Mouse (Mus musculus) limb, embryonic 15.5 days (tissue): ENCODE measurements around the gene Upk3a. TPM values are rescaled to one million over a fixed set of nuclear protein-coding genes. Genes with fewer than 3 reads are reported as not detected.

ENCODE experiments used
- ATAC-seq: fragments of 200-750 bp; cut with Nextera tagmentation; 2 replicates; pipeline ENCODE4 v1.8.0; 2017; ENCODE audit warnings: low read depth, moderate TSS enrichment; ENCODE audit not compliant: insufficient number of reproducible peaks, low FRiP score, low TSS enrichment
- H3K27ac ChIP-seq: fragments of 300-500 bp; sonication (generic); 2 replicates; pipeline ENCODE4 v1.5.1; 2015; ENCODE audit warnings: moderate library complexity, mild to moderate bottlenecking, inconsistent platforms
- H3K27me3 ChIP-seq: fragments of 300-500 bp; sonication (generic); 2 replicates; pipeline ENCODE4 v1.6.1; 2015; ENCODE audit warnings: inconsistent platforms
- H3K36me3 ChIP-seq: fragments of 300-500 bp; sonication (generic); 2 replicates; pipeline ENCODE4 v1.6.1; 2015; ENCODE audit warnings: inconsistent platforms
- H3K4me1 ChIP-seq: fragments of 300-500 bp; sonication (generic); 2 replicates; pipeline ENCODE4 v1.6.1; 2015; ENCODE audit warnings: inconsistent platforms
- H3K4me2 ChIP-seq: fragments of 300-500 bp; sonication (generic); 2 replicates; pipeline ENCODE4 v1.6.1; 2015; ENCODE audit warnings: mild to moderate bottlenecking, inconsistent platforms
- H3K4me3 ChIP-seq: fragments of 300-500 bp; sonication (generic); 2 replicates; pipeline ENCODE4 v1.5.1; 2015; ENCODE audit warnings: mild to moderate bottlenecking, inconsistent platforms
- H3K9ac ChIP-seq: fragments of 300-500 bp; sonication (generic); 2 replicates; pipeline ENCODE4 v1.6.1; 2015; ENCODE audit warnings: inconsistent platforms
- H3K9me3 ChIP-seq: fragments of 300-500 bp; sonication (generic); 2 replicates; pipeline ENCODE4 v1.6.1; 2016; ENCODE audit warnings: inconsistent platforms
- WGBS: fragments of 180-500 bp; shearing (Covaris S2); methylation state at CpG from one replicate; pipeline ENCODE4 v1.1.7; 2015; 5-methylcytosine and 5-hydroxymethylcytosine counted together
- polyA plus RNA-seq: library from polyadenylated mRNA; unstranded; fragments of >200 nt; fragmentation: Nextera tagmentation; extraction: Ambion mirVana; gene quantifications from 2 replicates; pipeline ENCODE4 v1.2.1, GENCODE M21; 2015

The Upk3a gene
- polyA plus RNA-seq, 1 experiment from 2014 or later = 0.14 TPM

GRCm38 (mm10) chr15:84987020-84987815 lies 29.7 kb upstream of the Upk3a start:
- no peaks in the 10 kb centered on the region for H3K9me3 ChIP-seq
- peak; percentile 20 for ATAC-seq
- peak overlapping the region; percentile 81 for H3K4me2 ChIP-seq
- H3K4me1 ChIP-seq = peaks cover 43% of the 10 kb centered on the region
- under 1% methylated on average over 46 of the region's 53 CpGs for WGBS
- H3K4me3 ChIP-seq = peak overlapping the region; percentile 74
- peak overlapping the region; percentile 71 for H3K27ac ChIP-seq
- no peaks in the 10 kb centered on the region for H3K36me3 ChIP-seq
- peak overlapping the region; percentile 95 for H3K9ac ChIP-seq
- H3K27me3 ChIP-seq = 0 out of 2 replicates have a peak, but pooled peaks cover 4% of the 10 kb centered on the region

GRCm38 (mm10) chr15:84987874-84988825 lies 28.8 kb upstream of the Upk3a start, which contains the start of gene 5031439G07Rik:
Gene 5031439G07Rik (minus strand): TSS chr15:84988551.
- peak; percentile 93 for ATAC-seq
- Histone ChIP-seq H3K9ac (peak within 1 kb of the TSS; percentile 95), H3K27ac (peak within 1 kb of the TSS; percentile 76), H3K4me3 (peak within 1 kb of the TSS; percentile 74), H3K36me3 (no peaks in the 10 kb centered on the region), H3K4me2 (peak within 1 kb of the TSS; percentile 81), H3K9me3 (no peaks in the 10 kb centered on the region), H3K4me1 (peaks cover 38% of the 10 kb centered on the region), H3K27me3 (0 out of 2 replicates have a peak, but pooled peaks cover 4% of the 10 kb centered on the region)
- under 1% methylated on average over 58 of the region's 59 CpGs for WGBS

GRCm38 (mm10) chr15:84989098-84989497 lies 27.8 kb upstream of the Upk3a start:
- no peak overlapping the region for H3K27ac ChIP-seq
- no peak for ATAC-seq
- no peaks in the 10 kb centered on the region for H3K36me3 ChIP-seq
- no peak overlapping the region for H3K9ac ChIP-seq
- H3K9me3 ChIP-seq = no peaks in the 10 kb centered on the region
- no peak overlapping the region for H3K4me3 ChIP-seq
- H3K27me3 ChIP-seq = 0 out of 2 replicates have a peak, but pooled peaks cover 4% of the 10 kb centered on the region
- H3K4me2 ChIP-seq = no peak overlapping the region
- WGBS = 70% methylated on average over 3 of the region's 3 CpGs
- H3K4me1 ChIP-seq = peaks cover 30% of the 10 kb centered on the region

GRCm38 (mm10) chr15:84989771-84990170 lies 27.2 kb upstream of the Upk3a start:
- no peaks in the 10 kb centered on the region for H3K36me3 ChIP-seq
- no peak overlapping the region for H3K27ac ChIP-seq
- H3K4me1 ChIP-seq = peaks cover 35% of the 10 kb centered on the region
- H3K9ac ChIP-seq = no peak overlapping the region
- ATAC-seq = no peak
- no peak overlapping the region for H3K4me2 ChIP-seq
- no peak overlapping the region for H3K4me3 ChIP-seq
- 0 out of 2 replicates have a peak, but pooled peaks cover 4% of the 10 kb centered on the region for H3K27me3 ChIP-seq
- H3K9me3 ChIP-seq = no peaks in the 10 kb centered on the region
- 70% methylated on average over 7 of the region's 7 CpGs for WGBS

- 20% methylated on average over 6 of the region's 6 CpGs for WGBS
These were observed 22.4 kb upstream of the Upk3a start for GRCm38 (mm10) chr15:84994498-84994897.

GRCm38 (mm10) chr15:84995041-84995440 lies 21.9 kb upstream of the Upk3a start:
- Histone ChIP-seq H3K4me3 (no peak overlapping the region), H3K27ac (no peak overlapping the region), H3K4me2 (no peak overlapping the region), H3K36me3 (no peaks in the 10 kb centered on the region), H3K9ac (no peak overlapping the region), H3K9me3 (no peaks in the 10 kb centered on the region), H3K4me1 (peaks cover 9% of the 10 kb centered on the region; the same call in 1 of the 2 replicates), H3K27me3 (0 out of 2 replicates have a peak, but pooled peaks cover 4% of the 10 kb centered on the region)
- ATAC-seq = no peak
- 31% methylated on average over 6 of the region's 6 CpGs for WGBS

More at GRCm38 (mm10) chr15:84994498-84994897, 22.4 kb upstream of the Upk3a start:
- Histone ChIP-seq H3K9me3 (no peaks in the 10 kb centered on the region), H3K36me3 (no peaks in the 10 kb centered on the region), H3K4me2 (no peak overlapping the region), H3K9ac (no peak overlapping the region), H3K4me3 (no peak overlapping the region), H3K4me1 (peaks cover 9% of the 10 kb centered on the region; the same call in 1 of the 2 replicates), H3K27ac (no peak overlapping the region), H3K27me3 (0 out of 2 replicates have a peak, but pooled peaks cover 4% of the 10 kb centered on the region)
- ATAC-seq = no peak

GRCm38 (mm10) chr15:84995967-84996366 lies 21.0 kb upstream of the Upk3a start:
- no peak overlapping the region for H3K9ac ChIP-seq
- no peaks in the 10 kb centered on the region for H3K9me3 ChIP-seq
- H3K4me1 ChIP-seq = peaks cover 9% of the 10 kb centered on the region; the same call in 1 of the 2 replicates
- no peaks in the 10 kb centered on the region for H3K36me3 ChIP-seq
- H3K4me2 ChIP-seq = no peak overlapping the region
- ATAC-seq = no peak
- 0 out of 2 replicates have a peak, but pooled peaks cover 4% of the 10 kb centered on the region for H3K27me3 ChIP-seq
- WGBS = 23% methylated on average over 1 of the region's 1 CpGs
- H3K4me3 ChIP-seq = no peak overlapping the region
- no peak overlapping the region for H3K27ac ChIP-seq

GRCm38 (mm10) chr15:84997768-84998454 lies 19.0 kb upstream of the Upk3a start:
- H3K4me1 ChIP-seq = peaks cover 11% of the 10 kb centered on the region; the same call in 1 of the 2 replicates
- H3K9me3 ChIP-seq = no peaks in the 10 kb centered on the region
- no peak overlapping the region for H3K4me2 ChIP-seq
- H3K4me3 ChIP-seq = no peak overlapping the region
- H3K9ac ChIP-seq = no peak overlapping the region
- ATAC-seq = no peak
- 59% methylated on average over 14 of the region's 14 CpGs for WGBS
- 0 out of 2 replicates have a peak, but pooled peaks cover 4% of the 10 kb centered on the region for H3K27me3 ChIP-seq
- no peak overlapping the region for H3K27ac ChIP-seq
- H3K36me3 ChIP-seq = no peaks in the 10 kb centered on the region

GRCm38 (mm10) chr15:84999911-85000310 lies 17.0 kb upstream of the Upk3a start:
- no peak overlapping the region for H3K27ac ChIP-seq
- no peak overlapping the region for H3K4me3 ChIP-seq
- H3K4me2 ChIP-seq = no peak overlapping the region
- ATAC-seq = no peak
- H3K27me3 ChIP-seq = 0 out of 2 replicates have a peak, but pooled peaks cover 4% of the 10 kb centered on the region
- no peaks in the 10 kb centered on the region for H3K9me3 ChIP-seq
- WGBS = 62% methylated on average over 7 of the region's 7 CpGs
- H3K9ac ChIP-seq = no peak overlapping the region
- H3K36me3 ChIP-seq = no peaks in the 10 kb centered on the region
- peaks cover 5% of the 10 kb centered on the region; the same call in 1 of the 2 replicates for H3K4me1 ChIP-seq

- H3K4me2 ChIP-seq = no peak overlapping the region
- no peaks in the 10 kb centered on the region for H3K36me3 ChIP-seq
- ATAC-seq = no peak
- no peak overlapping the region for H3K4me3 ChIP-seq
- H3K9me3 ChIP-seq = no peaks in the 10 kb centered on the region
- no peak overlapping the region for H3K27ac ChIP-seq
- no peak overlapping the region for H3K9ac ChIP-seq
- 20% methylated on average over 29 of the region's 29 CpGs for WGBS
- H3K27me3 ChIP-seq = 0 out of 2 replicates have a peak, but pooled peaks cover 4% of the 10 kb centered on the region
- 0 out of 2 replicates have a peak, but pooled peaks cover 2% of the 10 kb centered on the region for H3K4me1 ChIP-seq
These were observed 15.7 kb upstream of the Upk3a start for GRCm38 (mm10) chr15:85000984-85001982.
